Mouse (Mus musculus): Measurements from ENCODE around the gene 6030445D17Rik. TPM values are rescaled to one million over a fixed set of nuclear protein-coding genes. Genes with fewer than 3 reads are reported as not detected.

Gene 6030445D17Rik
- polyA plus RNA-seq, 1 experiment, result 0.61 TPM

DNA sequence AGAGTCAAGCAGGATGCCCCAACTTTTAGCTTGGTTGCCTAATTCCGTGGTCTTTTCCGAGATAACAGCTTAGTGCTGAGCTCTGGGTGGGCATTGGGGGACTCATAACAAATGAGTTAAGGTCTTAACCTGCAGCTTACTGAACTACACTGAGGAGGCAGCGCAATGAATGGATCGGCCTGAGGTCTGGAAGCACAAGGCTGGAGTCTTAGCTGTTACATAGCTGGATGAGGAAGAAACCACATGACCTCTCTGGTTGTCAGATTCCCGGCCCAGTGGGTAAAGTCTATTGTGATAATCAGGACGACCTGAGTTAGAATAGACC, 327 bp upstream of the 6030445D17Rik start:
- Histone ChIP-seq H3K4me1 (ENCODE audit: control insufficient read depth, insufficient read depth, low read length) (peaks cover 12% of the 10 kb centered on the region; the same call in 1 of the 2 replicates), H3K4me3 (replicated peaks; ENCODE audit: insufficient read depth, low read depth, low read length) (peak overlapping the region; percentile 83), H3K27ac (ENCODE audit: insufficient read depth, low read length) (peak overlapping the region; percentile 87; the same call in 1 of the 2 replicates), H3K27me3 (ENCODE audit: control insufficient read depth, insufficient read depth, low read length) (no peaks in the 10 kb centered on the region)
- TF ChIP-seq POLR2A (IDR thresholded peaks at IDR 0.05; ENCODE audit: borderline replicate concordance, insufficient read depth, low read length) (no peak), CTCF (IDR thresholded peaks at IDR 0.05; ENCODE audit: borderline replicate concordance, insufficient read depth, low read depth, low read length) (no peak)
- no peak for DNase-seq
- WGBS, result 30% methylated on average over 6 of the region's 6 CpGs

DNA sequence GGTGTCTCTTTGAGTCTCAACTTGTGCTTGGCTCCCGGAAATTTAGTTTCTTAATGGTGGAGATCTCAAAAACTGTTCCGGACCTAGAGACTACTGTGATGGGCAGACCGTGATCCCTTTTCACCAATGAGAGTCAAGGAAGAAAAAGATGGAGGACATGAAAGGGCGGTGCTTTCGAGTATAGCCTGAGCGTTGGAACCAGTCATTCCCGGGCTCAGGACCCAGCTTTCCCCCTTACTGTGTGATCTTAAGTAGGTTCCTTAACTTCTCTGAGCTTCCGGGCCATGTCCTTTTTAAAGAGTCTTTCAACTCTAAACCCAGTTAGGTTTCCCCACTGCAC, 759 bp downstream of the 6030445D17Rik start:
- H3K4me3 ChIP-seq (replicated peaks; ENCODE audit: insufficient read depth, low read depth, low read length), result peak overlapping the region; percentile 83
- peaks cover 12% of the 10 kb centered on the region; the same call in 1 of the 2 replicates for H3K4me1 ChIP-seq (ENCODE audit: control insufficient read depth, insufficient read depth, low read length)
- H3K27me3 ChIP-seq (ENCODE audit: control insufficient read depth, insufficient read depth, low read length), result no peaks in the 10 kb centered on the region
- peak overlapping the region; percentile 87 for H3K27ac ChIP-seq (ENCODE audit: insufficient read depth, low read length)
- no peak for TF ChIP-seq CTCF (IDR thresholded peaks at IDR 0.05; ENCODE audit: borderline replicate concordance, insufficient read depth, low read depth, low read length)
- TF ChIP-seq POLR2A (IDR thresholded peaks at IDR 0.05; ENCODE audit: borderline replicate concordance, insufficient read depth, low read length), result no peak
- peak in 1 of 2 experiments; percentile 65 for DNase-seq
- WGBS, result 5% methylated on average over 8 of the region's 8 CpGs

DNA sequence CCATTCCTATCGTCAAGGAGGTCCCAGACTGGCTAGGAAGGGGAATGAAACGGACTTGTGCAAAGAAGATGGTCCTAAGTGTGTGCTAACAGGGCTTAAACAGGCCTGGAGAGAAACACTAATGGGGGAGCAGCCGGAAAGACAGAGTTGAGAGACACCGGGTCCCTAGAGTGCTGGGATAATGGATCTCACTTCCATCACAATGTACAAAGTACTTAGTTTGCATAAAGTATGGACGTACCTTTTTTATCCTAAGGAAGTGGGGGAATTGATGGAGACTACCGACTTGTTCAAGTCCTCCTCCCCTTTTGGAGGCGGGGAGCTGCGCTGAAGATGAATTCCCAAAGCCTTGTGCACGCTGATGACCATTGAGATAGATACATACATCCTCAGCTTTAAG, 1.4 kb downstream of the 6030445D17Rik start:
- DNase-seq, result no peak
- no peak for TF ChIP-seq POLR2A (IDR thresholded peaks at IDR 0.05; ENCODE audit: borderline replicate concordance, insufficient read depth, low read length)
- TF ChIP-seq CTCF (IDR thresholded peaks at IDR 0.05; ENCODE audit: borderline replicate concordance, insufficient read depth, low read depth, low read length), result no peak
- H3K27me3 ChIP-seq (ENCODE audit: control insufficient read depth, insufficient read depth, low read length), result no peaks in the 10 kb centered on the region
- WGBS, result 70% methylated on average over 9 of the region's 9 CpGs
- peaks cover 14% of the 10 kb centered on the region; the same call in 1 of the 2 replicates for H3K4me1 ChIP-seq (ENCODE audit: control insufficient read depth, insufficient read depth, low read length)
- H3K27ac ChIP-seq (ENCODE audit: insufficient read depth, low read length), result no peak overlapping the region
- peak overlapping the region; percentile 83 for H3K4me3 ChIP-seq (replicated peaks; ENCODE audit: insufficient read depth, low read depth, low read length)

DNA sequence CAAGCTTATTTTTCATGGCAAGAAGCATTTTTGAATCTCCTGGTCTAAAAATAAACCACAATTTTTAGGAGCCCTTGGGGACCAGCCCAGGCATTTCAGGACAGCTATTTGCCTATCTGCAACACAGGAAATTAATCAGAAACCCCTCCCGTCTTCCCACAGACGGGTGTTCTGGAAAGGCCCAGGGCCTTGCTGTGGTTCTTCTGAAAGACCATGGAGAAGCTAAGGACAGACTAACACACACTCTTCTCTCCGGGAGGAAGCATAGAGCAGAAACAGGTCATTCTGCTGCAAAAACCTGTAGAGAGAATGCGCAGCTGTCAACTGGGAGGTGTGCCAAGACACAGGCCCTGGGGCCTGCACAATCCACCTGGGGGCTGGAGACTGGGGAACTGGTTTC, 4.2 kb downstream of the 6030445D17Rik start:
- Histone ChIP-seq H3K27me3 (ENCODE audit: control insufficient read depth, insufficient read depth, low read length) (no peaks in the 10 kb centered on the region), H3K4me3 (replicated peaks; ENCODE audit: insufficient read depth, low read depth, low read length) (no peak overlapping the region), H3K4me1 (ENCODE audit: control insufficient read depth, insufficient read depth, low read length) (peaks cover 22% of the 10 kb centered on the region), H3K27ac (ENCODE audit: insufficient read depth, low read length) (peak overlapping the region; percentile 61)
- peak; percentile 83 to 87 for DNase-seq
- WGBS, result 9% methylated on average over 4 of the region's 4 CpGs
- TF ChIP-seq POLR2A (IDR thresholded peaks at IDR 0.05; ENCODE audit: borderline replicate concordance, insufficient read depth, low read length), result no peak
- no peak for TF ChIP-seq CTCF (IDR thresholded peaks at IDR 0.05; ENCODE audit: borderline replicate concordance, insufficient read depth, low read depth, low read length)

DNA sequence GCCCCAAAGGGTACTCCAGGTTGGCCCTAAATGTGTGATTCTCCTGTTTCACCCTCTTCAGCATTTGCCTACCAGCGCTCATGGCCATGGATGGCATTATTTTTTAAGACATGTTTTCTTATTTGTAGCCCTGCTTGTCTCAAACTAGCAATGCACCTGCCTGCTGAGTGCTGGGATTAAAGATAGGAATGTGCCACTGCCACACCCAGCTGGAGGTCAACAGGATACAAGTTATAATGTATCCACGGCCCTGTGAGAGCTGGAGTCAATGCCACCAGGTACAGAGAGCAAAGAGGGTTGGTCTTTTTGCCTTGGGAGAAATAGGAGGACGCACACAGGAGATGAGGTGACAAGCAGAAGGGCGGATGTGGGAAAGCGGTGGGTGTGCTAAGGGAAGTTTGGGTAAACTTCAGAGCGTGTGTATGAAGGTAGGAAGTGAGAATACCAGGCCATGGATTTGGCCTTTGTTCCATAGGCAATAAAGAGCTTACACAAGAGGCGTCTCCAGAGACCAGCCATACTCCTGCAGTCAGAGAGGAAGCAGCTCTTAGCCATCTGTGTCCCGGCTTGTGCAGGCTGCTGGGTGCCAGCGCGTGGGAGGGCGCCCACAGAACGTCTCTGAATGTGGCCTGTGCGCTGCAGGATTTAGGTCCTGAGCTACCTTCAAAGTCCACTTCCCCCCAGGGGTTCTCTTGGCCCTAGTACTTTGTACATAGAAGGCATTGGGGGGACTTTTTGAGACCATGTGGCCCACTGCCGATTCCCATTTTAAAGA, 6.7 kb downstream of the 6030445D17Rik start:
- no peaks in the 10 kb centered on the region for H3K27me3 ChIP-seq (ENCODE audit: control insufficient read depth, insufficient read depth, low read length)
- H3K4me3 ChIP-seq (replicated peaks; ENCODE audit: insufficient read depth, low read depth, low read length), result peak overlapping the region; percentile 80
- H3K4me1 ChIP-seq (ENCODE audit: control insufficient read depth, insufficient read depth, low read length), result peaks cover 20% of the 10 kb centered on the region
- peak; percentile 60 to 74 for DNase-seq
- TF ChIP-seq POLR2A (IDR thresholded peaks at IDR 0.05; ENCODE audit: borderline replicate concordance, insufficient read depth, low read length), result no peak
- no peak for TF ChIP-seq CTCF (IDR thresholded peaks at IDR 0.05; ENCODE audit: borderline replicate concordance, insufficient read depth, low read depth, low read length)
- peak overlapping the region; percentile 74 for H3K27ac ChIP-seq (ENCODE audit: insufficient read depth, low read length)
- WGBS, result 54% methylated on average over 14 of the region's 14 CpGs

DNA sequence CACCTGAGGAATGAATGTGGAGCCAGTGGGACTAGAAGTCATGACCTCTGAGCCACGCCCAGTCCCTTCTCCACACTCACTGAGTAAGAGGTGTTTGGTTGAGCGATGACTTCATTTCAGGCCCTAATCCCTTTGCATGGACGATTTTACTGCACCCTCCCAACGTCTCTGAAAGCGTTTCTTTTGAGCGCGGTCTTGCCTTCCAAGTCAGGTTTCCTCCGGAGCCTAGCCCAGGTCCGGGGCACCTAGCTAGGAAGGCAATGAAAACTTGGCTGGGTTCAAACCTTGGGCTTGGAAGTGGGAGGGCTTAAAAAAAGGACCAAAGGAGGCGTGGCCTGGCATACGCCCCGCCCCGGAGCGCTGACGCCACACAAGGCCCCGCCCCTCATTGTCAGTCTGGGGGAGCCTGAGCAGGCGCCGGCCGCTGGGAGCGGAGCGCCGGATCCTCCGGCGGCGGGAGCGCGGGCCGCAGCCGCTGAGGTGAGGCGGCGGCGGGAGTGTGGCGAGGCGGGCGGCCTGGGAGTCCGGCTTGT, 7.4 kb downstream of the 6030445D17Rik start, which contains the start of gene Luzp1:
Luzp1 (plus strand) TSS at position 391 of the 533 bp plus-strand sequence.
- Histone ChIP-seq H3K27ac (ENCODE audit: insufficient read depth, low read length) (peak within 1 kb of the TSS; percentile 94), H3K27me3 (ENCODE audit: control insufficient read depth, insufficient read depth, low read length) (no peaks in the 10 kb centered on the region), H3K4me1 (ENCODE audit: control insufficient read depth, insufficient read depth, low read length) (peaks cover 20% of the 10 kb centered on the region), H3K4me3 (replicated peaks; ENCODE audit: insufficient read depth, low read depth, low read length) (peak within 1 kb of the TSS; percentile 80)
- DNase-seq, result peak; percentile 95 to 98
- WGBS, result 2% methylated on average over 35 of the region's 36 CpGs
- TF ChIP-seq POLR2A (IDR thresholded peaks at IDR 0.05; ENCODE audit: borderline replicate concordance, insufficient read depth, low read length) (peak; percentile 79), CTCF (IDR thresholded peaks at IDR 0.05; ENCODE audit: borderline replicate concordance, insufficient read depth, low read depth, low read length) (no peak)

DNA sequence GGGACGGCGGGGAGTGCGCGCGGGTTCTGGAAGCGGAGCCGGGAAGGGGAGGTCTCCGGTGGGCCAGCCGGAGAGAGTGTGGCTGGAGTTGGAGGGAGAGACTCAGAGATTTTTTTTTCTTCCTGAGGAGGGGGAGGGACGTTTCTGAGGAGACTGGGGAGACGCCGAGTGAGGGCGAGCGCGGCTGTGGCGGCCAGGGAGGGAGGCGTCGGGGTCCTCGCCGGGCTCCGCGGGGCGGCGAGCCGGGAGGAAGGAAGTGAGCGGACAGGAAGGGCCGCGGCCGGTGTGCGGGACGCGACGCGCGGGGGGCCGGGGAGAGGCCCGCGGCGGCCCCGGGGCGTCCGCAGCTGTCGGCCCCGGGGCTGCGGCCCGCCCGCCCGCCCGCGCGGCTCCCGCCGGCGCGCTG, 7.9 kb downstream of the 6030445D17Rik start:
- TF ChIP-seq POLR2A (IDR thresholded peaks at IDR 0.05; ENCODE audit: borderline replicate concordance, insufficient read depth, low read length) (no peak), CTCF (IDR thresholded peaks at IDR 0.05; ENCODE audit: borderline replicate concordance, insufficient read depth, low read depth, low read length) (no peak)
- Histone ChIP-seq H3K27me3 (ENCODE audit: control insufficient read depth, insufficient read depth, low read length) (no peaks in the 10 kb centered on the region), H3K4me3 (replicated peaks; ENCODE audit: insufficient read depth, low read depth, low read length) (peak overlapping the region; percentile 80), H3K4me1 (ENCODE audit: control insufficient read depth, insufficient read depth, low read length) (peaks cover 19% of the 10 kb centered on the region), H3K27ac (ENCODE audit: insufficient read depth, low read length) (peak overlapping the region; percentile 94)
- WGBS, result 1% methylated on average over 34 of the region's 55 CpGs
- no peak for DNase-seq
